Mouse (Mus musculus) retina, postnatal 7 days (tissue): ENCODE results near the gene Pfn4.
"Not testable (repeated sequence)": the region's sequence is repeated elsewhere in the genome, so short reads cannot be mapped to it uniquely, and the experiment has no call there.

Experiments used
- DNase-seq: peaks from one replicate; pipeline ENCODE4 v3.0.0-alpha.2; 2012; ENCODE audit warnings: low read depth, low spot score

Pfn4 gene

DNA sequence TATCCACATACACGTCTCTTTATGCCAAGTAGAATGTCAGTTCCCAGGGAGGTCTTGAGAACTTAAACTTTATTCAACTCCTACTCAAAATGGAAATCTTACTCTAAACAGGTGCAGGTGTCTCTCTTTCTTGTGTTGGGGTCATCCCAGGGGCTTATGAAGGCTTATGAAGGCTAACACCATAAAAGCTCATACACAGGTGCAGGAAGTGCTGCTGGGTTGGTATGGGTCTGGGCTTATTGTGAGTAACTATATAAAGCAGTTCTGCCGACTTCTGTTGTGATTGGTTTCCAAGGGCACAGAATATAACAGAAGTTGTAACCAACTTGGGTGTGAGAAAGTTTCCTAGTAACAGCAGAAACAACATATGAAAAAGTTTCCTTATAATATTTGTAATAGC is 15.6 kb downstream of the Pfn4 start:
- no peak for DNase-seq

DNA sequence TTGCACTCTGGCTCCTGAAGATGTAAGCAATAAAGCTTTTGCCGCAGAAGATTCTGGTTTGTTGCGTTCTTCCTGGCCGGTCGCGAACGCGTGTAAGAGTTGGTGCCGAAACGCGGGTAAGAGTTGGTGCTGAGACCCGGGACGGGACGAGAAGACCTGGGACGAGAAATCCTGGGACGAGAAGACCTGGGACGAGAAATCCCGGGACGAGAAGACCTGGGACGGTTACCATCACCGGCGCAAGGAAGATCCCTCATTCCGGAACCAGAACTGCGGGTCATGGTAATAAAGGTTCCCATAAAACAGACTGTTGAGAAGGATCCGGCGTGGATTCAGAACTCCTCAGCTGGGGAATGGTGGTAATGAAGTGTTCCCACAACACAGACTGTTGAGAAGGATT is 19.3 kb downstream of the Pfn4 start:
- DNase-seq = not testable (repeated sequence)

DNA sequence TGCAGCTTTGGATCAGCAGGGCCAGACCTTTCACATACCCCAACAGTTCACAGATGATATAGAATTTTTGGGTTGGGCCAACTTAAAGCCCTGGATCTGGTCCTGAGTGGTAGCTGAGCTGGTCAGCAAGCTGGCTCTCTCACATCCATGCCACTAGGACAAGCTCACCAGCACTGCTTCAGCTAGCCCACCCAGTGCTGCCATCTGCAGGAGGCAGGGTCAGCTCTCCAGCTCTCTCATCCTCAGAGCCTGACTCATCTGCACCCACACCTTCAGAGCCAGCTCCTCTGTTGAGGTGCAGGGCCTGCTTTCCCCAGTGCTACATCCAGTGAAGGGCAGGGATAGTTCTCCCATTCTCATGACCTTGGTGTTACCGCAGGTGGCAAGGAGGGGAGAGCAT is 24.9 kb downstream of the Pfn4 start:
- no peak for DNase-seq

DNA sequence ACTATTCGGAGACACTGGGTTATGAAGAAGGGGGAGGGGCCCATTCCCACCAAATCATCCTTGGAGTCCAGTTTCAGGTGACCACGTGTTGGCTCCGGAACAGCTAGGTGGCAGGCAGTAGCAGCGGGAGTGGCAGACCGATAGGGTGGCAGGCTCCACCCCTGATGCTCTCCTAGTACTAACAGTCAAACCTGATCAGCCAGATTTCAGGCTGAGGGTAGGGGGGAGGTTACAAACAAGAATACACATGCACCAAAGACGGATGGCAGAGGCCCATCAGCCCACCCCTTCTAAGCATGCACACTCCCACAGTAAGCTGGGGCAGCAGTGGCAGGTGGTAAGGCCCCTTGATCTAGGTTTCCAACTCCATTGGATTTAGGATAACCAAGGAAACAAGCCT is 28.6 kb downstream of the Pfn4 start:
- not testable (repeated sequence) for DNase-seq

DNA sequence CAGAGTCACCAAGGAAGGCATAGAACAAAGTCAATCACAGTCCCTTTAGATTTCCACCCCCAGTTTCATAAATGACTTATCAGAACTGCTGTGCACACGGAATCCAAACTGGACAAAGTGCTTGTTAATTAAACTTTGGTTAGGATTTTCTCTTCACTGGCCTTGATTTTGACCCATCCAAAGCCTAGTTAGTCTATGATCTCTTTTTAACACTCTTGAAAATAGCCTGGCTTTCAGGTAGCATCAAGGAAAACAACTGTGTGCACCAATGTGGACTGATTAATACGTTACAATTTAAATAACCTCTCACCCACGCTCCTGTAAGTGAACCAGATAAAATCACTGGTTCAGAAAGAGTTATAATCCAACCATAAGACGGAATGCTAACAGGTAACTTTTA is 42.2 kb downstream of the Pfn4 start:
- DNase-seq = no peak

DNA sequence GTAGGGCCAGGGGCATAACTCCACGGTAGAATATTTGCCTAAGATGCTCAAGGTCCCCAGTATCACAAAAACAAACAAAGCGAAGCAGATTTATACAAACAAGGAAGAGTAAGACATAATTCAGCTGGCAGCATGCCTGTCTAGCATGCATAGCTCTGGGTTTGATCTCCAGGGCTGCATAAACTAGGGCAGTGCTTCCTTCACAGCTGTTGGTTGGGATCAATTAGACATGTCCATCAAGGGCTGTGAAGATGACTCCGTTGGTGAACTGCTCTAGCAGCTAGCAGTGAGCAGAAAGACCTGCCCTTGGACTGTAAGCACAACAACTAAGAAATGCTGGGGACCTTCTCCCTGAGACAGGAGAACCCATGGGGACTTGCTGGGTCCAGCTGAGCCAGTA is 42.9 kb downstream of the Pfn4 start:
- DNase-seq = no peak

DNA sequence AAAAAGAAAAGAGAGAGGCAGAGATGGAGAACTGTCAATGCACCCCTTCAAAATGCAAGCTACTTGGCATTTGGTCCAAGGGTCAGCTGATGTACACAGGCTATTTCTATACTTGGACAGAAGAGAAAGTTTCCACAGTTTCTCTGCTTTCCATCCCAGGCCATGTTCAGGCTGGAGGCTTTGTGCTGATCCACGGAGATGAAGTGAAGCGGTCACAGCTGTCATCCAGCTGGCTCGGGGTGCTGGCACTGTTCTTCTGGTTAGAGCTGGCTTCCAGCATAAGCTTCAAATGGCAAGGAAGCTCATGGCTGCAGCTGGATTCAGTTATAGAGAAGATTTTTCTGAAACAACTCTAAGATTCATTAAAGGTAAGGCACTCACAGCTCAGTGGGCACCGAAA is 44.8 kb downstream of the Pfn4 start:
- DNase-seq = no peak

DNA sequence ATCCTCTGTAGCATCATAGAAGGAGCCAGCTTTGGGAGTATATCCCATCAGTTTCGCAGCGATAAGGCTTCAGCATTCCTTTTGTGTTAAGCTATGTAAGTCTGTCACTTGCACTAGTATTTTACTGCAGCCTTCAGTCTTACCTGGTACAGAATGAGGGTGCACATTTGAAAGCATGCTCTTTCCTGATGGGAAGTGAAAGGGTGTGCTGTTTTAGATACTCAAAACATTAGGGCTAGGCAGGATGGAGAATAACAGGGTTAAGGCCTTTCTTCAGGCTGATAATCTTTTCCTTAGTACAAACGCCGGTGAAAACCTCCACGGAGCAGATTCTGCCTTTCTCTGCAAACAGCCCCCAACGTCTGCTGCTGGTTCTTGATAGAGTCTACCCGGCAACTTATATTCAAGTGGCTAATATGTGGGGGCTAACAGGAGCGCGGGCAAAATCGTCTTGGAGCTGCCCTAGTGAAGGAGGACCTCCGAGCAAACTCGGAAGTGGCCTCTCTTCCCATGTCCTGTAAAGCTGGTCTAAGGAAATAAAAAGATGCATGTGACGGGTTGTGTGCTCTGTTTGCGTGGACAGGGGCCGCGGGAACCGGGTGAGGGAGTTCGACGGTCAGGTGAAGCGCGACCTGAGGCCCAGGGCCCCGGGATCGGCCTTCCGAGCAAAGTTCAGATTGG is 48.0 kb downstream of the Pfn4 start:
- no peak for DNase-seq

DNA sequence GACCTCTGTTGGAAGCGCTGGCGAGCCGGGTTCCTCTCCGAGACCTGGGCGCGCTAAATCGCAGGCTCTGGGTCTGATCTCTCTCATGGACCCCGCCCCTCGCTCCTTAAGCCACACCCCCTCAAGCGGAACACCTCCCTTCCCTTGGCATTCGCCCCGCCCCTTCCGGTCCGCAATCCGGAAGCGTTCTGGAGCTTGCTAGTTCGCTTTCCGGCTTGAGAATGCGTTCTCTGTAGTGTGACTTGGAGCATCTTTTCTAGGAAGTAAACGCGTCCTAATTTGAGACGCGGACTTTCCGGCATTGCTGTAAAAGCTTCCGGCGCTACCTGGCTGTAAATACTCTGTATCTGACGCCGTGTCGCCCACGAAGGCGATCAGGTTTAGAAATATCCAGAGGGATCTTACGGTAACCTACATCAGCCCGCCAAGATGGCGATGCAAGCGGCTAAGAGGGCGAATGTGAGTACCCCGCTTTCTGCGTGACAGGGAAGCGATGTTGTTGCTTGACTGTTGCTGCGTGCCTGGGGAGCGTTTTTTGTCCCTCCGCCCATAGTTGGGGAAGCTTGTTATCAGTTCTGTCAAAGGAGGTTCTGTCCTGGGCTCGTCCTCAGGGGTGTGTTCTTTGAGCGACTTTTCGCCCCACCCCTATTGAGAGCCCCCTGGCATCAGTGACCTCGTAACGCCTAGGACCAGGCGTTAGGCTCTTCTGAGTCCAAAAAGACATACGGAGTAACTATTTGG is 48.7 kb downstream of the Pfn4 start, which contains the start of gene Sf3b6:
Gene Sf3b6 (plus strand): TSS at position 184 of the 741 bp plus-strand sequence.
- peak; percentile 97 for DNase-seq

DNA sequence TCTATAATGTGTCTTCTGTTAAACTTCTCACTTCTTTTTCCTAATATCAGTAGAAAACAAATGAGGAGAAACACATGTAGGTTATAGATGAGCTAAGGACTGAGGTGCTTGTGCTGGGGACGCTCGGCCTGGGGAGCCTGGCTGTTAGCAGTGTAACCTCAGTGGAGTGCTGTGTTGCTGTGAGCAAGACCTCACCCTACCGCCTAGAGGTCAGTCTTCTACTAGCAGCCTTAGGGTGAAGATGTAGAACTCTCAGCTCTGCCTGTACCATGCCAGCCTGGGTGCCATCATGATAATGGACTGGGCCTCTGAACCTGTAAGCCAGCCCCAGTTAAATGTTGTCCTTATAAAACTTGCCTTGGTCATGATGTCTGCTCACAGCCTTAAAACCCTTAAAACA is 58.4 kb downstream of the Pfn4 start:
- DNase-seq = no peak
